Mouse (Mus musculus) megakaryocyte, embryonic 14.5 days (primary cell): ENCODE results near the gene Vim. TPM values are rescaled to one million over a fixed set of nuclear protein-coding genes. Genes with fewer than 3 reads are reported as not detected.
"Not testable (repeated sequence)": the region's sequence is repeated elsewhere in the genome, so short reads cannot be mapped to it uniquely, and the experiment has no call there.

ENCODE experiments used
- H3K27me3 ChIP-seq: replicated peaks from 2 replicates; pipeline ENCODE3; 2012; ENCODE audit warnings: inconsistent platforms
- H3K36me3 ChIP-seq: replicated peaks from 2 replicates; pipeline ENCODE3; 2012; ENCODE audit warnings: low read length, inconsistent platforms, mixed read lengths
- H3K4me1 ChIP-seq: 2 replicates; pipeline ENCODE4 v1.6.1; 2012; ENCODE audit warnings: inconsistent platforms
- H3K4me3 ChIP-seq: replicated peaks from 2 replicates; pipeline ENCODE3; 2012; ENCODE audit warnings: moderate library complexity, mild to moderate bottlenecking, inconsistent platforms
- H3K9me3 ChIP-seq: 2 replicates; pipeline ENCODE4 v1.6.1; 2012; ENCODE audit warnings: inconsistent platforms
- FLI1 ChIP-seq: IDR thresholded peaks from 2 replicates; pipeline ENCODE4 v1.6.1; 2012; ENCODE audit warnings: low read length, inconsistent platforms, mixed read lengths
- GATA1 ChIP-seq: IDR thresholded peaks from 3 replicates; pipeline ENCODE4 v1.6.1; 2012; ENCODE audit warnings: mixed read lengths, low read length, inconsistent platforms, borderline replicate concordance
- polyA plus RNA-seq: library from polyadenylated mRNA; stranded (reverse); fragments of >175 nt; gene quantifications from 2 replicates; pipeline ENCODE4 v1.2.3, GENCODE M21; 2012; ENCODE audit warnings: low replicate concordance; ENCODE audit not compliant: insufficient read depth

The Vim gene
- polyA plus RNA-seq, 1 experiment = 727 TPM

DNA sequence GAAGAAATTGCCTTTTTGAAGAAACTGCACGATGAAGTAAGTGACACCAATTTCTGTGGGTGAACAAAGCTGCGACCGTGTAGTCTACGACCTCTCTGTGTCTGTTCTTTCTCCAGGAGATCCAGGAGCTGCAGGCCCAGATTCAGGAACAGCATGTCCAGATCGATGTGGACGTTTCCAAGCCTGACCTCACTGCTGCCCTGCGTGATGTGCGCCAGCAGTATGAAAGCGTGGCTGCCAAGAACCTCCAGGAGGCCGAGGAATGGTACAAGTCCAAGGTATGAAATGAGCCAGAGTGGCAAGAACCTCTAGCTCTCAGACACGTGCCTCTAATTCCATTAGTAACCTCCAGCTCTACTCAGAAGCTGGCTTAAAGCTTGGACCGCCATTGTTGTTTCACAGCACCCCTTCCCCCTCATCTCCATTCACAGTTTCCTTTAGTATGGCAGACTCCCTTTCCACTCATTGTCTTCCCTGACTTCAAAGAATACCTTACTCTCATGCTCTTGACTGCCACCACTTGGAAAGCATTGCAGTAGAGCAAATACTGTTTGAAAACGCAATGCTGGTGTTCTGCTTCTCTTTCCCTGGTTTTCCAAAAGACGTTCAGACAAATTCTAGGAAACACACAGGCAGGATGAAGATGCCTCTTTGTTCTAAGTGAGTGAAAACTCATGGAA lies 4.9 kb downstream of the Vim start:
- no peaks in the 10 kb centered on the region for H3K9me3 ChIP-seq
- no peak overlapping the region for H3K4me3 ChIP-seq
- peaks cover 34% of the 10 kb centered on the region for H3K36me3 ChIP-seq
- peaks cover 19% of the 10 kb centered on the region for H3K4me1 ChIP-seq
- TF ChIP-seq FLI1 = no peak
- no peak for TF ChIP-seq GATA1
- H3K27me3 ChIP-seq = peaks cover 30% of the 10 kb centered on the region

DNA sequence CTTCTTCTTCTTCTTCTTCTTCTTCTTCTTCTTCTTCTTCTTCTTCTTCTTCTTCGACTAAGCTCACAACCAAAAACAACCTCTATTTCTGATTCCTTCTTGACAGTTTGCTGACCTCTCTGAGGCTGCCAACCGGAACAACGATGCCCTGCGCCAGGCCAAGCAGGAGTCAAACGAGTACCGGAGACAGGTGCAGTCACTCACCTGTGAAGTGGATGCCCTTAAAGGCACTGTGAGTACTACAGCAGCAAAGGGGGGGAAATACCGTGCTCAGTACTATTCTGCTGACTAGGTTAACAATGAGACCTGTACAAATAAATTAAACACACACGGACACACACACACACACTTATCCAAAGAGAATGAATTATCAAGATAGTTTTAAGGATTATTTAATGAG lies 5.6 kb downstream of the Vim start:
- H3K27me3 ChIP-seq = peaks cover 23% of the 10 kb centered on the region
- TF ChIP-seq FLI1 (no peak), GATA1 (no peak)
- H3K4me3 ChIP-seq = no peak overlapping the region
- no peaks in the 10 kb centered on the region for H3K9me3 ChIP-seq
- peaks cover 12% of the 10 kb centered on the region for H3K4me1 ChIP-seq
- H3K36me3 ChIP-seq = peaks cover 34% of the 10 kb centered on the region

DNA sequence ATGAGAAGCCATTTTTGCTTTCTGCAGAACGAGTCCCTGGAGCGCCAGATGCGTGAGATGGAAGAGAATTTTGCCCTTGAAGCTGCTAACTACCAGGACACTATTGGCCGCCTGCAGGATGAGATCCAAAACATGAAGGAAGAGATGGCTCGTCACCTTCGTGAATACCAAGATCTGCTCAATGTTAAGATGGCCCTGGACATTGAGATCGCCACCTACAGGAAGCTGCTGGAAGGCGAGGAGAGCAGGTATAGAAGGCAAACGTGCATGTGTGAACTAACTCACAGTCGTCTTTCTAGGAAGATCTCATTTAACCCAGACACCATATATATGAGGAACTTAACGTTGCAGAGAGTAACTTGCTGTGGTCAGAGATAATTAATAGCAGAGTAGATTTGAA lies 6.3 kb downstream of the Vim start:
- peaks cover 16% of the 10 kb centered on the region for H3K27me3 ChIP-seq
- H3K9me3 ChIP-seq = no peaks in the 10 kb centered on the region
- TF ChIP-seq GATA1 (no peak), FLI1 (no peak)
- peaks cover 6% of the 10 kb centered on the region for H3K4me1 ChIP-seq
- no peak overlapping the region for H3K4me3 ChIP-seq
- H3K36me3 ChIP-seq = peaks cover 34% of the 10 kb centered on the region

DNA sequence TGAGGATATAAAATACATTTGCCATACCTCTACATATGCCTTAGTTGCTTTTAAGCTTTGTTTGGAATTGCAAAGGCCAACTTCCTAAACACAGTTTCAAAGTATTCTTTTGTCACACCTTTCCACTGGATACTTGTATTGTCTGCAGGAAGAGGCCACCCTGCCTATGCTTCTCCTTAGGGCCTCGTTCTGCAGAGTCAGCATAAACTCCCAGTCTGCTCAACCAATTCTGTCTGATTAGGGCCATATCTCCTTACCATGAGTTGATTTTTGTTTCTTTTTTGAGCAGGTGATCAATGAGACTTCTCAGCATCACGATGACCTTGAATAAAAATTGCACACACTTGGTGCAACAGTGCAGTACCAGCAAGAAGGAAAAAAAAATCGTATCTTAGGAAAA lies 8.5 kb downstream of the Vim start:
- H3K36me3 ChIP-seq = peaks cover 31% of the 10 kb centered on the region
- no peaks in the 10 kb centered on the region for H3K9me3 ChIP-seq
- peaks cover 4% of the 10 kb centered on the region for H3K27me3 ChIP-seq
- no peak for TF ChIP-seq GATA1
- TF ChIP-seq FLI1 = no peak
- H3K4me1 ChIP-seq = no peaks in the 10 kb centered on the region
- H3K4me3 ChIP-seq = no peak overlapping the region

DNA sequence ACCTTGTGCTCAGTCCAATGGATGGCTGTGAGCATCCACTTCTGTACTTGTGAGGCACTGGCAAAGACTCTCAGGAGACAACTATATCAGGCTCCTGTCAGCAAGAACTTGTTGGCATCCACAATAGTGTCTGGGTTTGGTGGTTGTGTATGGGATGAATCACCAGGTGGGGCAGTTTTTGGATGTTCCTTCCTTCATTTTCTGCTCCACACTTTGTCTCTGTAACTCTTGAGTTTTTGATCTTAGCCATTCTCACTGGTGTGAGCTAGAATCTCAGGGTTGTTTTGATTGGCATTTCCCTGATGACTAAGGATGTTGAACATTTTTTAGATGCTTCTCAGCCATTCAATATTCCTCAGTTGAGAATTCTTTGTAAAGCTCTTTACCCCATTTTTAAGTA lies 10.0 kb downstream of the Vim start:
- H3K4me1 ChIP-seq, H3K27me3 ChIP-seq, H3K4me3 ChIP-seq, H3K9me3 ChIP-seq: not testable (repeated sequence)
- peaks cover 24% of the 10 kb centered on the region for H3K36me3 ChIP-seq

DNA sequence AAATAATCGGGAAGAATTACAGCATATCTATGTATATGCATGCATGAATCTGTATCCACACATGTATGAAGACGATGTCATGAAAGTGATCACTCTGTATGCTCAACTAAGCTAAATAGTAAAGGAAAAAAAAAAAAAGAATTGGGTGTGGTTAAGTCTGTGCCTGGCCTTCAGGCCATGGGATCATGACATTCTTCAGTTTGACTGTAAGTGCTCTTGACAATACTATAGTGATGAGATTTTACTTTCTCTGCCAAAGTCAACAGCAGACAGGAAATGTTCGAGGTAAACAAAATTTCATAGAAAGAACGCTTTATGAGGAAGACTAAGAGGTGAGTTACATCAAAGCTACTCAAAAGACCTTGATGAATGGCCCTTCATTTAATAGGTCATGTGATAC lies 19.6 kb downstream of the Vim start:
- Histone ChIP-seq H3K4me1 (peaks cover 12% of the 10 kb centered on the region), H3K27me3 (peaks cover 21% of the 10 kb centered on the region), H3K36me3 (no peaks in the 10 kb centered on the region), H3K4me3 (no peak overlapping the region), H3K9me3 (no peaks in the 10 kb centered on the region)
- no peak for TF ChIP-seq GATA1

DNA sequence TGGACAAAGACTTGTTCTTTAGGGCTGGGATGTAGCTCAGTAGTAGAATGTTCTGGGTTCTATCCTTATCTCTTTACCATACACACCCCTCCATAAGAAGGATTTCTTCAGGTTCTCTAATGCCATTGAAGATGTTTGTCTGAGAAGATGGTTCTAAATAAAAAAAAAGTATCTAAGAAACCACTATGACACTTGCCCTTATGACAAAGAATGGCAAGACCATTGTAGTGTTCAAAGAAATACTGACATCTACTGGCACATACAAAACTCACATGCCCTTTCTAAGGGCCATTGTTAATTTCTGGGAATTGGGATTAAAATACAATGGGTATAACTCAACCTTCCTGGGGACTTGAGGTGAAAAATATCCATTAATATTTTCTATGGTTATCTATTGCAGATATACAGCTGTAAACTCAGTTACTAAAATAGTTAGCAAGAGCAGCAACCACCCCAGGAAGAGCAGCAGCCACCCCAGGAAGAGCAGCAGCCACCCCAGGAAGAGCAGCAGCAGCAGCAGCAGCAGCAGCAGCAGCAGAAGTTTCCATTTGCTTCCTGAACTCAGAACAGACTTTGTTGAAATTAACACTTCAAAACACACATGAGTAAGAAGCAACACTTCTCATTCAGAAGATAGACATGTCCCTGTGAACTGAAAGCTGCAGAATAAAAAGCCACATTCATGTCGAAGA lies 23.4 kb downstream of the Vim start:
- TF ChIP-seq GATA1 = no peak
- TF ChIP-seq FLI1 = no peak
- Histone ChIP-seq H3K36me3 (no peaks in the 10 kb centered on the region), H3K4me3 (no peak overlapping the region), H3K4me1 (peaks cover 12% of the 10 kb centered on the region), H3K27me3 (peaks cover 4% of the 10 kb centered on the region), H3K9me3 (no peaks in the 10 kb centered on the region)

DNA sequence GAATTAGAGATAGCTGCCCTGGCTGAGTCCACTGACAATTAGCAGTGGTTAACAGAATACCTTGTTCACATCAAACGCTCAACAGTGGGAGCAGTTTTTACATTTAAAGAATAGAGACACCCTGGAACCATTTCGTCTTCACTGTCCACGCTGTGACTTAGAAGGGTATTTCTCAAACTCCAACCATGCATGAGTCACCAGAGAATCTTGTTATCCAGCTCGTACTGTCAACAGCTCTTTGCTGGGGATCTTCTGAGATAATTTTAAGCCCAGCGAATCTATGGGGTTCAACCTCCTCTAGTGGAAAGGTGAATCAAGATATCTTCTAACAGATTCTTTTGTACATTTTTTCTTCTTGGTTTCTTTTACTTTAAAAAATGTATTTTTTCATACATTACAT lies 24.4 kb downstream of the Vim start:
- peaks cover 2% of the 10 kb centered on the region for H3K27me3 ChIP-seq
- no peaks in the 10 kb centered on the region for H3K9me3 ChIP-seq
- TF ChIP-seq FLI1 (no peak), GATA1 (no peak)
- no peaks in the 10 kb centered on the region for H3K36me3 ChIP-seq
- H3K4me3 ChIP-seq = no peak overlapping the region
- peaks cover 12% of the 10 kb centered on the region for H3K4me1 ChIP-seq

DNA sequence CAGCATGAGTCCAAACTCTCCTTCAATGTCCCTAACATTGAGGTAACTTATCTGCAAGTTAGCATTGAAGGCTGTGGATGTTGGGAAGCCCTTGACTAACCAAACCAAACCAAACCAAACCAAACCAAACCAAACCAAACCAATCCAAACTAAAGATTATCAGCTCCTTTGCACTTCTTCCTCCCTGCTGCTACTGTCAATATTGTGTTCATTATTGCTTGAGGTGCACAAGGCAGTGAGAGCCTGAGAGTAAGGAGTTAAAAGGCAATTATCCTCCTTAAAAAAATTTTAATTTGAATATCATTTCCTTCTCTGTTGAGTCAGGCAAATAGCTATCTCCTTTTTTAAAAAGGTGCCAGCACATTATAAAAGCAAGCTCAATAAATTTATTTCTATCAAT lies 29.4 kb downstream of the Vim start:
- Histone ChIP-seq H3K9me3 (no peaks in the 10 kb centered on the region), H3K36me3 (no peaks in the 10 kb centered on the region), H3K27me3 (peaks cover 2% of the 10 kb centered on the region), H3K4me1 (no peaks in the 10 kb centered on the region), H3K4me3 (no peak overlapping the region)
- TF ChIP-seq FLI1 (no peak), GATA1 (no peak)

DNA sequence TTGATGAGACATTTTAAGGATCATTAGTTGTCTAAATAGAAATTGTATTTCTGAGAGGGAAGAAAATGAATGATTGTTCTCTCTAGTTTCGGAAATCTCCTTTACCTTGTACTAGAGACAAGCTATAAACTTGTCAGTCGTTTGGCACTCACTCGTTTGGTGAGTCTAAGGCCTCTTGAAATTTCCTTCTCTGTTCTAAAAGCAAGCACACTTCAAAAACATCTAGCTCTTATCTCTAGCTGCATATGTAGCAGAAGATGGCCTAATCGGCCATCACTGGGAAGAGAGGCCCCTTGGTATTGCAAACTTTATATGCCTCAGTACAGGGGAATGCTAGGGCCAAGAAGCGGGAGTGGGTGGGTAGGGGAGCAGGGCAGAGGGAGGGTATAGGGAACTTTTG lies 29.9 kb downstream of the Vim start:
- H3K4me3 ChIP-seq, H3K4me1 ChIP-seq: not testable (repeated sequence)

DNA sequence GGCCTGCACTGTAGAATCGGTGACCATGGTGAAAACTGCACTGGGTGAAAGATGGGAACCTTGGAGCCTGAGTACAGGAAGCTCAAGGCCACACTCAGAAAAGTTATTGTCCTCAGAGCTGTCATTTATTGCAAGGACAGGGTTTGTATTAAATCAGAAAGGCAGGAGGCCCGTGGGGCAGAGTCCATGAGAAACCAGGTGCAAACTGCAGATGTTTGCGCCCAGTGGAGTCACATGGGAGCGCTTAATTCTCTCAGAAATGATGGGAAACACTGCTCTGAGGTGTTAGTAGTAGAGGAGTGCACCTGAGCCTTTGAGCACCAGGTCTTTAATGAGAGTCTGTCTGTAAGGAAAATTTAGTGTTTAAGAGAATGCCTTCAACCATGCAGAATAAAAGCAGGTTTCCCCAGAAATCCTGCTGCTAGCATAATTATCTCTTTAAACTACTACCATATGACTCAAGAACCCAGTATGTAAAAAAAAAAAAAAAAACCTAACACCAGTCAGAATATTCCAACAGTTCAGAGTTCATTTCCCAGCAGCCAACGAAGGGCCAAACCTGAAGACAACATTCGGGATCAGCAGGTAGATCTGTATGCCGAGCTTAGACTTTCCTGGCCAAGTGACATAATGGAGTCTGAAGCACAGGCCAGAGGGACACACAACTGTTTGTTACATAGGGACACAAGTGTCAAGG lies 56.6 kb downstream of the Vim start:
- no peaks in the 10 kb centered on the region for H3K36me3 ChIP-seq
- TF ChIP-seq GATA1 (no peak), FLI1 (no peak)
- H3K27me3 ChIP-seq = peaks cover 6% of the 10 kb centered on the region
- peaks cover 5% of the 10 kb centered on the region; the same call in 1 of the 2 replicates for H3K4me1 ChIP-seq
- H3K4me3 ChIP-seq = no peak overlapping the region
- H3K9me3 ChIP-seq = no peaks in the 10 kb centered on the region

More for the DNA sequence above, 29.9 kb downstream of the Vim start:
- not testable (repeated sequence) for H3K36me3 ChIP-seq, H3K27me3 ChIP-seq, H3K9me3 ChIP-seq

Other genes with a start within 250 kb of the Vim start
- gene Cubn, start 82.1 kb upstream of the Vim start, polyA plus RNA-seq = not detected in 2 replicates
- gene Trdmt1, start 29.3 kb upstream of the Vim start, polyA plus RNA-seq = 0.82 TPM in 1 of 2 replicates, not detected in the other
- 0.50 TPM in 1 of 2 replicates, not detected in the other for gene St8sia6, start 220.1 kb downstream of the Vim start, polyA plus RNA-seq